Mouse (Mus musculus) midbrain, embryonic 10.5 days (tissue): ENCODE measurements around the gene Snx18. TPM values are rescaled to one million over a fixed set of nuclear protein-coding genes. Genes with fewer than 3 reads are reported as not detected.

ENCODE experiments used
- polyA plus RNA-seq: library from polyadenylated mRNA; unstranded; fragments of >200 nt; fragmentation: Nextera tagmentation; extraction: Ambion mirVana; gene quantifications from 2 replicates; pipeline ENCODE4 v1.2.1, GENCODE M21; 2016

The Snx18 gene
- polyA plus RNA-seq, 1 experiment from 2014 or later, result 13.0 TPM

Other genes with a start within 250 kb of the Snx18 start
- gene Hspb3, start 45.1 kb upstream of the Snx18 start, polyA plus RNA-seq, result not detected in 2 replicates
- 10.4 and 10.7 TPM in 2 replicates for gene Arl15, start 175.9 kb upstream of the Snx18 start, polyA plus RNA-seq